Mouse (Mus musculus): Measurements from ENCODE around the gene Slc40a1. TPM values are rescaled to one million over a fixed set of nuclear protein-coding genes. Genes with fewer than 3 reads are reported as not detected.

Slc40a1 gene
- polyA plus RNA-seq, 1 experiment: 41.1 TPM

GRCm38 (mm10) chr1:45866288-45867018 lies 59.9 kb downstream of the Slc40a1 start:
- peaks cover 1% of the 10 kb centered on the region; the same call in 1 of the 2 replicates for H3K4me1 ChIP-seq (ENCODE audit: control insufficient read depth, insufficient read depth, low read length)
- no peak overlapping the region for H3K27ac ChIP-seq (ENCODE audit: control insufficient read depth, insufficient read depth, low read depth, low read length, poor library complexity)
- H3K4me3 ChIP-seq (replicated peaks; ENCODE audit: control insufficient read depth, low read depth, low read length): no peak overlapping the region
- TF ChIP-seq CTCF (IDR thresholded peaks at IDR 0.05; ENCODE audit: control insufficient read depth, insufficient read depth, low read length): no peak
- TF ChIP-seq POLR2A (IDR thresholded peaks at IDR 0.05; ENCODE audit: borderline replicate concordance, control insufficient read depth, low read depth, low read length): no peak
- 64% methylated on average over 3 of the region's 3 CpGs for WGBS

- H3K27ac ChIP-seq (ENCODE audit: control insufficient read depth, insufficient read depth, low read depth, low read length, poor library complexity): no peak overlapping the region; the same call in 1 of the 2 replicates
- TF ChIP-seq CTCF (IDR thresholded peaks at IDR 0.05; ENCODE audit: control insufficient read depth, insufficient read depth, low read length) (no peak), POLR2A (IDR thresholded peaks at IDR 0.05; ENCODE audit: borderline replicate concordance, control insufficient read depth, low read depth, low read length) (no peak)
- peaks cover 1% of the 10 kb centered on the region; the same call in 1 of the 2 replicates for H3K4me1 ChIP-seq (ENCODE audit: control insufficient read depth, insufficient read depth, low read length)
- no peak overlapping the region for H3K4me3 ChIP-seq (replicated peaks; ENCODE audit: control insufficient read depth, low read depth, low read length)
- 14% methylated on average over 5 of the region's 5 CpGs for WGBS
Measured at GRCm38 (mm10) chr1:45865727-45866126, 60.6 kb downstream of the Slc40a1 start.

GRCm38 (mm10) chr1:45865316-45865715 lies 61.0 kb downstream of the Slc40a1 start:
- WGBS: 53% methylated on average over 1 of the region's 1 CpGs
- Histone ChIP-seq H3K27ac (ENCODE audit: control insufficient read depth, insufficient read depth, low read depth, low read length, poor library complexity) (no peak overlapping the region; the same call in 1 of the 2 replicates), H3K4me3 (replicated peaks; ENCODE audit: control insufficient read depth, low read depth, low read length) (no peak overlapping the region), H3K4me1 (ENCODE audit: control insufficient read depth, insufficient read depth, low read length) (peaks cover 1% of the 10 kb centered on the region; the same call in 1 of the 2 replicates)
- TF ChIP-seq CTCF (IDR thresholded peaks at IDR 0.05; ENCODE audit: control insufficient read depth, insufficient read depth, low read length) (no peak), POLR2A (IDR thresholded peaks at IDR 0.05; ENCODE audit: borderline replicate concordance, control insufficient read depth, low read depth, low read length) (no peak)

- WGBS: 54% methylated on average over 4 of the region's 4 CpGs
- H3K4me1 ChIP-seq (ENCODE audit: control insufficient read depth, insufficient read depth, low read length): peaks cover 1% of the 10 kb centered on the region; the same call in 1 of the 2 replicates
- TF ChIP-seq CTCF (IDR thresholded peaks at IDR 0.05; ENCODE audit: control insufficient read depth, insufficient read depth, low read length) (no peak), POLR2A (IDR thresholded peaks at IDR 0.05; ENCODE audit: borderline replicate concordance, control insufficient read depth, low read depth, low read length) (no peak)
- no peak overlapping the region for H3K4me3 ChIP-seq (replicated peaks; ENCODE audit: control insufficient read depth, low read depth, low read length)
- no peak overlapping the region for H3K27ac ChIP-seq (ENCODE audit: control insufficient read depth, insufficient read depth, low read depth, low read length, poor library complexity)
Measured at GRCm38 (mm10) chr1:45864564-45865014, 61.7 kb downstream of the Slc40a1 start.

- H3K27ac ChIP-seq (ENCODE audit: control insufficient read depth, insufficient read depth, low read depth, low read length, poor library complexity): no peak overlapping the region
- TF ChIP-seq CTCF (IDR thresholded peaks at IDR 0.05; ENCODE audit: control insufficient read depth, insufficient read depth, low read length): no peak
- TF ChIP-seq POLR2A (IDR thresholded peaks at IDR 0.05; ENCODE audit: borderline replicate concordance, control insufficient read depth, low read depth, low read length): no peak
- no peaks in the 10 kb centered on the region; the same call in 1 of the 2 replicates for H3K4me1 ChIP-seq (ENCODE audit: control insufficient read depth, insufficient read depth, low read length)
- 82% methylated on average over 3 of the region's 3 CpGs for WGBS
- H3K4me3 ChIP-seq (replicated peaks; ENCODE audit: control insufficient read depth, low read depth, low read length): no peak overlapping the region
Measured at GRCm38 (mm10) chr1:45863641-45864040, 62.7 kb downstream of the Slc40a1 start.

GRCm38 (mm10) chr1:45861162-45861561 lies 65.2 kb downstream of the Slc40a1 start:
- Histone ChIP-seq H3K4me3 (replicated peaks; ENCODE audit: control insufficient read depth, low read depth, low read length) (no peak overlapping the region), H3K27ac (ENCODE audit: control insufficient read depth, insufficient read depth, low read depth, low read length, poor library complexity) (no peak overlapping the region), H3K4me1 (ENCODE audit: control insufficient read depth, insufficient read depth, low read length) (no peaks in the 10 kb centered on the region; the same call in 1 of the 2 replicates)
- TF ChIP-seq CTCF (IDR thresholded peaks at IDR 0.05; ENCODE audit: control insufficient read depth, insufficient read depth, low read length): no peak
- TF ChIP-seq POLR2A (IDR thresholded peaks at IDR 0.05; ENCODE audit: borderline replicate concordance, control insufficient read depth, low read depth, low read length): no peak

- H3K27ac ChIP-seq (ENCODE audit: control insufficient read depth, insufficient read depth, low read depth, low read length, poor library complexity): no peak overlapping the region
- TF ChIP-seq POLR2A (IDR thresholded peaks at IDR 0.05; ENCODE audit: borderline replicate concordance, control insufficient read depth, low read depth, low read length): no peak
- TF ChIP-seq CTCF (IDR thresholded peaks at IDR 0.05; ENCODE audit: control insufficient read depth, insufficient read depth, low read length): no peak
- 29% methylated on average over 5 of the region's 5 CpGs for WGBS
- no peak overlapping the region for H3K4me3 ChIP-seq (replicated peaks; ENCODE audit: control insufficient read depth, low read depth, low read length)
- H3K4me1 ChIP-seq (ENCODE audit: control insufficient read depth, insufficient read depth, low read length): no peaks in the 10 kb centered on the region; the same call in 1 of the 2 replicates
Measured at GRCm38 (mm10) chr1:45860349-45860748, 66.0 kb downstream of the Slc40a1 start.

Other genes starting within 250 kb of the Slc40a1 start
- 46.2 and 91.3 TPM in 2 replicates for gene Wdr75, start 131.4 kb downstream of the Slc40a1 start, polyA plus RNA-seq (2011; ENCODE audit: insufficient read depth, insufficient read length, low replicate concordance, missing spikeins)
- gene Gm5269, start 36.2 kb downstream of the Slc40a1 start, polyA plus RNA-seq (2011; ENCODE audit: insufficient read depth, insufficient read length, low replicate concordance, missing spikeins): not detected in 2 replicates
- gene Dnah7b, start 139.8 kb upstream of the Slc40a1 start, polyA plus RNA-seq (2011; ENCODE audit: insufficient read depth, insufficient read length, low replicate concordance, missing spikeins): not detected in 2 replicates

All from bone marrow, adult 2 months (tissue).